Mouse (Mus musculus) thymus, postnatal 4 days (tissue): ENCODE data around the gene Whrn.

Experiments used
- DNase-seq: peaks from one replicate; pipeline ENCODE4 v3.0.0; 2021

The Whrn gene

DNA sequence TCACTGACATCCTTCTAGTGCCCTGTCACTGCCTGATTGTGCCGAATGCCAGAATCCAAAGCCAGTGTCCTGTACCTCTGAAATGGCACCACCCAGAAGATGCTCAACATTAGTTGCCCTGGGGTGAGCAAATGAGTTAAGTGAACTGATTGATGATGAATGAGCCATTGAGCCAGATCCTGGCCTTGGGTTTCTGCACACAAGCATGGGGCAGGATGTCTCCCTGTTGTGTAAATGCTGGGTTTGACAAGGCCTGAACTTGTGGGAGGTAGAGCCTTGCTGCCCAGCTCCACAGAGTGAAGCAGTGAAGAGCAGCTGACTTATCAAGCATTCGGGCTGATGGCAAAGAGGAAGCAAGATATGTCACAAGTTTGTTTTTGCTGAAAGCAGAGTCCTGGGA lies 52.7 kb downstream of the Whrn start:
- DNase-seq = no peak

DNA sequence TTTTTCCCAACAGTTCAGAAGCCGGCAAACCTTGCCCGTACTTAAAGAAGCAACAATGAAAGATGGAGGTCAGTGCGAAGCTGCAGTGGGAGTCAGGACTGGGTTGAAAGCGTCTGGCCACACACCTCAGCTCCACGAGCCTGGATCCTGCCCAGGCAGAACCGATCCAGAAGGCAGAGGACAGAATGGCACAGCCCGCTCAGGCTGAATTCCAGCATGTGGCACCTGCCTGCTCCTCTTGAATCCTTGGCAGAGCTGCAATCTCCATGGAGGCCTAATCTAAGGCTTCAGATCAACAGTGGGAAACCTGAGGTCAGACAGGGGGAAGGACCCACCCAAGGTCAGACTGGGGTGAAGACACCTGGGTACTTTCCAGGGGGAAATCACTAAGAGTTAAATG lies 54.2 kb downstream of the Whrn start:
- DNase-seq = no peak

DNA sequence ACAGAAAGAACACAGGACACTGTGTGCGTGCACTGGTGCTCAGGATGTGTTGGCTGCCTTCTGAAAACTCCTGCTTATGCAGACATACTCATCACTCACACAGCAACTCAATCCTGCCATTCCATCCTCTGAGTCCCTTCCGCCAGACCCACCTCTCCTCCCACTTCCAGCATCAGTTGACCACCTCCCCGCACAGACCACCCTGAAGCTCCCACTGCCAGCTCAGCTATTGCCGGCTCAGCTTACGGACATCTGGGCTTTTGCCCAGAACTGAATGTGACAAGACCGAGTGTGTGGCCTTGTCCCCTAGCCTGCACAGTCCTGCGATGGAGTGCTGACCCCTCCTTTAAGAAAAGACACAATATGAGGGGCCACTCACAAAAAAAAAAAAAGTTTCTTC lies 55.5 kb downstream of the Whrn start:
- no peak for DNase-seq

DNA sequence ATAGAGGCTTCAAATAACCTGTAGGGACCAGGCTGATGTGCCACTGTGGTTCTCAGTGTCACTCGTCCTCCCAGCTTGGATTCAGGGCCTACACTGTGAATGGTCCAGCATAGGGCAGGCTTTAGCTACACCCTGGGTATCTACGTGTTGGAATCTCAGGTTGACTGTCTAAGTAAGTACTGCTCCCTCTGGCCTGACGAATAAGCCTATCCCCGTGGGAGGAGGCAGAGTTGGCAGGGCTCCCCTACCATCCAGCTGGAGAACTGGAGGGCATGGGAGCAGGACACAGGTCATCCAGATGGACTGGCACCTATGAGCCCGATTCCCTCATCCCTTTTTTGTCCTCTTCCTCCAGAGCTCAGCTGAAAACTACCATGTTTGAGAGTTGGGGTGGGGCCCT lies 57.8 kb downstream of the Whrn start:
- no peak for DNase-seq

DNA sequence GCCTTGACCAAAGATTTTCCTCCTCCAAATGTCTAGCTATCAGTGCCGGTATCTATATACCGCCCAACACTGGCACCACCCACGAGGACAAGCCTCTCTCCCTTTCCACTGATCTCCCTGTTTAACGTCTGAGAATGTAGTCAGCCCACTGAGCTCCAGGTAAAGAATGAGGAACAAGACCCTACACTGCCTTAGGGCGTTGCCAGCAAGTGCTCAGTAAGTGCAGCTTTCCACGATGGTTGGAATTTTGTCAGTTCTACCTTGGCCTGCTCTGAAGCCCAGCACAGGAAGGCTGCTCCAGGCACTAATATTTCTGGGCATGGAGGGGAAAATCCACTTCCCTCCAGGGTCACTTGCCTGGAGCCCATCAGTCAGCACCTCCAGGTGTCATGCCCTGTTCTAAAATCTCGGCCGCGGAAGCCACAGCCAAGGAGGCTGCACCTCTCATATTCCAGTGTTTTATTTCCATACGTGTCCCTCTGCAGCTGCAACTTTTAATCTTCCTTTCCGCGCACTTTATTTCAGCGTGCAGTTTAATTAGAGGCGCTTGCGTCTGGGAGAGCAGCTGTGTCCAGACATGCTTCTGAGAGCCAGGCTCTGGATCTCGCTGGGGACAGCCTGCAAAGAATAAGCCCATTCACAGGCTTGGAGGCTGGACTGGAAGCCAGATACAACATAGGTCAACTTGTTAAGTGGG lies 58.5 kb downstream of the Whrn start:
- no peak for DNase-seq

DNA sequence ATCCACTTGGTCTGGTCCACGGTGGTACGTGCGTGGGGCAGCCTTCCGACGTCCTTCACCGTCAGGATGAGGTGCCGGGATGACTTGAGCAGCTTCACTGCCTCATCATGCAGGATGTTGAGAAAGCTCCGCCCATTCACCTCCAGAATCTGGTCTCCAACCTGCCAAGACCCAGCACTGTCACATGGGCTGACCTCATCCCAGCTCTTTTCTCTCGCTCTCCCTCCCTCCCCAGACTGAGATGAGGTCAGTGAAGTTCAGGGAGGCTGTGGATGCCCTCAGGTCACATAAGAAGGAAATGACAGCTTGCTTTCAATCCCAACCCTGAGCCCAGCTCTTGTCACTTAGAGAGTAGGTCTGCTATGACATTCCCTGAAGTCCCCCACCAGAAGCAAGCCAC lies 60.4 kb downstream of the Whrn start:
- no peak for DNase-seq

DNA sequence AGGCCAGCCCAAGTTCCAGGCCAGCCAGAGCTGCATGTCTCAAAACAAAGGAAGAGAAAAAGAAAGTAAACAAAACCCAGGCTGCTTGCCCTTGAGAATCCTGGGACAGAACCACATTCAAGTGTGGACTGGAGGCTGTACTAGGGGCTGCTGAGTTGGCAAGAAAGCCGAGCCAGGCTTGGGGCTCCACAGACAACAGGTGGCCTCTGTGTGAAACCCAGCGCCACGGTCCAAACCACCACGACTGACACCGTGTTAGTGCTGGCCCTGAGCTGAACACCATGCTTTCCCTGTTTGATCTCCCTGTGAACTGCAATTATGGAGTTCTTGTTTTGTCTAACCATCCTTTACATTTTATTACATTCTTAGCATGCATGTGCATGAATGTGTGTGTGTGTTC lies 64.7 kb downstream of the Whrn start:
- DNase-seq = no peak

DNA sequence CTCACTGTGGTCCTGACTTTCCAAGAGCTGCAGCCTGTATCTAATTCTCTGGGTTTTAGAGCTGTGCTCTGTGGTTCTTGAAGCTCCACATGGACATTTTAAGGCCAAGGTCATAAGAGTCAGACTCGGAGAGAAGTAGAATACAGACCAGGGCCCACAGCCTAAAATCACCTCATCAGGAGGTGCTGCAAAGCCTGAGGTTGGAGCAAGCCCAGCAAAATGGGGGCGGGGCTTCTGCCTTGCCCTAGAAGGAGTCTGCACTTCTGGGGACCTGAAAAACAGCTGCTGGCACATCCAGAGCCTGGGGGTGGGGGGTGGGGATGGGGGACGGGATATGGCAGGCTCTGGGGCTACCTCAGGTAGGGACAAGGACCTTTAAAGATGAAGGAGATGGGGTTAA lies 65.4 kb downstream of the Whrn start:
- DNase-seq = peak; percentile 32

DNA sequence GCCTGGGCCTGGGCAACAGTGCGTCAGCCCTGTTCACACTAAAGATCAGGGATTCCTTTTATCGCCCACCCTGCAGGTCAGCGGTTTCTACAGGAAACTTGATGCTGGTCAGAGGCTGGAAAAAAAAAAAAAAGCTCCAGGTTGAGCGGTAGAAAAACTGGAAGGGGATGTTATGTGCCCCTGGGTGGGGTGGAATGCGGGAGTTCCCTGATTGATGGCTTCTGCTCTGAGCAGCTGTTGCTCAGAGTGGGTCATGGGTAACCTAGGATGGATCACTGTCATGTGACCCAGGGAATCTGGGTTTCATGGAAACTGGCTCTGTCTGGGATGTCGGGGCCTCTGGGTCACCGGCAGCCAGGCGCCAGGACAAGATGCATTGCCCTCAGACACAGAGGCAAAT lies 69.5 kb downstream of the Whrn start:
- DNase-seq = no peak

DNA sequence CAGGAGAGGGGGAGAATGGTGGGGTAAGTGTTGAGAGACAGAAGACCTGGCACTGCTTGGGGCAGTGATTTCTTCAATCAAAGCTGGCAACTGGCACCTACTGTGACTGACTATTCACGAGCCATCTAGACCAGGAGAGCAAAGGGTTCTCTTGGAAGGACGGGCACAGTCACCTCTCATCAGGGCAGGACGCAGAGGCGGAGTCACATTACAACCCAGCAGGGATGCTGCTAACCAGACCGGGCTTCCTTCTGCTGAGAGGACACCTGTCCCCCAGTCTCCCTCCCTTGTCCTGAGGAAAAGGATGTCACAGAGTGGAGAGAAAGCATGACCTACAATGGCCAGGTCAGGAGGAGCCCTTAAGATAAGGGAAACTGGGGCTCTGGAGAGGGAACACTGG lies 72.0 kb downstream of the Whrn start:
- no peak for DNase-seq

DNA sequence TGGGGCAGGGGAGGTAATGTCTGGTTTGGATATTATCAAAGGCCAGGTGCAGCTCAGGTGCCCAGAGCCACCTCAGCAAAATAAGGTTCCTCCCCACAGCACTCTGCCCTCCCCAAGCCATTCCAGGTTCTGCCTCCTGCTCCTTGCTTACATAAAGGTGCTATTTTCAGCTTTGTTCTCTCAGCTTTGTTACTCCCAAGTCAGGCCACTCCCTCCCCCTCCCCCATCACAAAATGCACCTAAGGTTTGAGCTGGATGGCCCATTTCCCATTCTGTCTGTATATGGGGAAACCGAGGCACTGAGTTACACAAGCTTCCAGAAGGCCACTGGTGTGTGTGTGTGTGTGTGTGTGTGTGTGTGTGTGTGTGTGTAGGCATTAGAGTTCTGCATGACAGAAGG lies 72.6 kb downstream of the Whrn start:
- DNase-seq = no peak

DNA sequence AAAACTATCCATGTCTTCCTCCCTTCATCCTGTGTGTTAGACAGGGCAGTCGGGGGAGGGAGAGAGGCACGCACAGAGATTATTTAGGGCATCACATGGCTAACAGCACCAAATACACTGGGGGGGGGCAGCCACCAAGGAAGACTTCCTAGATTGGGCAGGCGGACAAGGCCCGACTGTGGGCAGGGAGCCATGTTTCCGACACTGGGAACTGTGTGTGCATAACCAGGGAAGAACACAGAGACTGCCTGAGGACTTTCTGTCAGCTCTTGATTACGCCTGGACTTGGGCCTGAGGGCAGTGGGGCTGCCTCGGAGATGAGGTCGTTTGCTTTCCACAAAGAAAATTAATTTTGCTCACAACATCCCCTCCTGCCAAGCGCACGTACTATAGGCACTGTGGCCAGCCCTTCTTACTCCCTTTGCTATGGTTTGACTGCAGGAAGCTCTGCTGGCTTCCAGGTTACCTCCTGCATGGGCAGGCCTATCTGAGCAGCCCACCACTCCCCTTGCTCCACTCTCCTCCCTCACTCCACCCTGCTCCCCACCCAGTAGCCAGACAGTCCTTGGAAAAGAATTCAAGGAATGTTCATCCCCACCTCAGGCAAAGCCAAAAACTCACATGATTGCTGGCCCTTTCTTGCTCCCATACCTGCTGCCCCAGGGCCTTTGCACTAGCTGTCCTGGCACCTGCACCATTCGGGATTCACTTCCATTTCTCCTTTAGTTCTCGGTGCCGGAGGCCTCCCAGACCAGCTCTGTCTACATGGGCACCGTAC lies 75.5 kb downstream of the Whrn start:
- DNase-seq = no peak

DNA sequence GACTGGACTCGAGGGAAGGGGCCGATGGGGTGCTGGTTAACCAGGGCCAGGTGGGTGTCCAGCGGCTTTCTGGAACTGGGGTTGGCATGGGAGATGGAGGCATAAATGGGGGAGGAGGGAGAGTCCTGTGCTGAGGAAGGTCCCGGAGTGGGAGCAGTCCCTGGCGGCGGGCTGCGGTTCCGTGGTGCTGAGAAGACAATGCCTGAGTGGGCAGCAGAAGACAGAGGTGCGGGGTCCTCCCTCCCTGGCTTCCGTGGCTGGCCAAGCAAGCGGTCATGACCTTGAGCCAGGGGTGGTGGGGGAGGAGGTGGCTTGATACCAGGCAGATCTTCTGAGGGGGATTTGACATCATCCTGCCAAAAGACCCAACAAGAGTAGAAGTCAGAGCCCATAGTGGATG lies 77.5 kb downstream of the Whrn start:
- peak; percentile 22 for DNase-seq

DNA sequence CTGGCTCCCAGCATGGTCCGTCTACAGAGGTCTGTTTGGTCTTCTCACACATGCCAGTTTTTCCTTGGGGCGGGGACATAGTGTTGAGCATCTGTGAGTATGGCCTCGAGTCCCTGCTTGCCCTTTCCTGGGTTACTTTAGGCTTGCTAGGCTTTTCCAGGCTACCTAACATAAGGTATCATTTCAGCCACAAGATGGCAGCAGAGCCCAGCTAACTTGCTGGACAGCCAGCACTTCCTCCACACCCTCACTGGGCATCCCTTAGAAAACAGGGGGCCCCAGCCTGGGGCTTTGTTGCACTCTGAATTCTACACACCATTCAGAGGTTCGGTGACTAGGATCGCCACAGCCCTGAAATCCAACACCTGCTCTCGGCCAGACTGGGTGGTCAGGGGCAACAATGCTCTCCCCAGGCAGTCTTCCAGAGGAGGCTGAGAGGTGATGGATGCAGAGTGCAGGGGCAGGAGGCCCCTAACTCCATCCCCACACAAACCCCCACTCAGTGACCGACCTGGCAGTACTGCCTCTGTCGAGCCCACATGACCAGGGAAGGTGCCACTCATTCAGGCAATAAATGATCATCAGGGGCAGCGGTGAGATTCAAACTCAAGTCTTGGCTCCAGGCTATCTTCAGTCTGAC lies 78.4 kb downstream of the Whrn start:
- DNase-seq = peak; percentile 89

DNA sequence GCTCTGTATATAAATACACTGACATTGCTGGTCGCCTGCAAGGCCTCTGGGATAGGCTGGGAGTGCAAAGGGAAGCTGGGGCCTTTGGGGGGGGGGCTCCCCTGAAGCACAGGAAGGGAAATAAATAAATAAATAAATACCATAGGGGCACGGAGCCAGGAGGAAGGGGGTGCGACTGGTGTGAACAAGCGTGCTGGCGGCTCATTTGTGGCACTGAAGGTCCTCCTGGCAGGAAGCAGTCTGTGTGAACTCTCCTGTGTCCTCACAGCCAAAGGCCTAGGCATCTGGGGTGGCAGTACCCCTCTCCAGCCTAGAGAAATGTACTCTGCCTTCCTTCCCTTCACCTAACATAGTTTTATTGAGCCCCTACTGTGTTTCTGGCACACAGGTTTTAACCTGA lies 80.8 kb downstream of the Whrn start:
- peak; percentile 50 for DNase-seq

DNA sequence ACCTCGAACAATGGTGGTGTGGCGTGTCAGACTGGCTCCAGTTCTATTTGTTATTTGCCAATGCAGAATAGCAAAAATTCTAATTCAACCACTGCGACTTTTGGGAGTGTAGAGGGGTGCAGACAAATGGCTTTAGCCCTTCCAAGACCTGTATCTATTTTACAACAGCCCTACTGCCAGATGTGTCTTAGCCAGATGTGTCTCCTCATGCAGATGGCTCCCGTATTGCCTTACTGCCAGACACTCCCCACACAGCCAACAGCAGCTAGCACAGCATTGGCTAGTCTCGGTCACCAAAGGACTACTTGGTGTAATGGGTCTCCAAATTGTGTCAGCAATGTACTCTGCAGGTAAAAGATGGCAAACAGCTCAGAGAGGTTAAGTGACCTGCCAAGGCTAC lies 84.6 kb downstream of the Whrn start:
- no peak for DNase-seq

DNA sequence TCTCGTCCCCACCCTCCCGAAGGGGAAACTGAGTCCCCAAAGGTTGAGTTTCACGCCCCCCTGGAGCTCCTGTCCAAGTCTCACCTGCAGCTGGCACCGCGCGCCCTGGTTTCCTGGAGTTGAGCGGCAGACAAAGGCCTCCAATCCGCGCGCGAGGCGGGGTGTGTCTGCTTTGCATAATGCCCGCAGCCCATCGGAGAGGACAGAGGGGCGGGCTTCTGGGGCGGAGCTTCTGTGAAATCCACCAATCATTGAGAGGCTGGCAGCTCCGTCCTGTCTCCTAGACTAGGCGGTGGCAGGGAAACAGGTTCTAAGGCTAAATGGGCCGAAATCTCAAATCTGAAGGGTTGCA lies 85.2 kb downstream of the Whrn start:
- DNase-seq = peak; percentile 98

DNA sequence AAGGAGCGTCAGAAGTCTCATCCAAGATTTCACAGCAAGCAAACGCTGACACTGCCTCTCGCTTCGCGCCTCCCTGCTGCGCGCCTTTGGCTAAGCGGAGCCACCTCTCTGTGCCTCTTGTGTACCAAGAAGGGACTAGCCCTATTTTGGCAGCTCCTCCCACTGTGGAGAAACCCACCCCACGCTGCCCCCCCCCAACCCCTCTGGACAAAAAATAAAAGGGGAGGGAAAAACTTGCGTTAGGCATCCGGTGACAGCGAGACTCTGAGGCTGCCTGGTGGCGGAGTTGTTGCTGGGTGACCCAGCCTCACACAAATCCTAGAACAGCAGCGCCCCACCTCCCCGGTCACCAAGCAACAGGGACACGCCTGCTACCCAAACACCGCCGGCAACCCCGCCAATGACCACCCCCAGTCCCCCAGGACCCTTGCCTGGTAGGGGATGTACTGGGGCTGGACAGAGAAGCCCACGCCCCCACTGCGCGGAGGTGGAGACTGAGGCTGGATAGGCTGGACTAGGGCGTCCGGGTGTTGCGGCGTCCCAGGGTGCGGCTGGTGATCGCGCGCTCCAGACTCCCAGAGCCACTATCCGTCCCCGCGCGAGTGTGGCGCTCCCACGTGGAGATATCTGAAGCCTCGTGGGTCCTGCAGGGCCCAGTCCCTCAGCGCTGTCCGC lies 85.7 kb downstream of the Whrn start:
- peak; percentile 78 for DNase-seq

DNA sequence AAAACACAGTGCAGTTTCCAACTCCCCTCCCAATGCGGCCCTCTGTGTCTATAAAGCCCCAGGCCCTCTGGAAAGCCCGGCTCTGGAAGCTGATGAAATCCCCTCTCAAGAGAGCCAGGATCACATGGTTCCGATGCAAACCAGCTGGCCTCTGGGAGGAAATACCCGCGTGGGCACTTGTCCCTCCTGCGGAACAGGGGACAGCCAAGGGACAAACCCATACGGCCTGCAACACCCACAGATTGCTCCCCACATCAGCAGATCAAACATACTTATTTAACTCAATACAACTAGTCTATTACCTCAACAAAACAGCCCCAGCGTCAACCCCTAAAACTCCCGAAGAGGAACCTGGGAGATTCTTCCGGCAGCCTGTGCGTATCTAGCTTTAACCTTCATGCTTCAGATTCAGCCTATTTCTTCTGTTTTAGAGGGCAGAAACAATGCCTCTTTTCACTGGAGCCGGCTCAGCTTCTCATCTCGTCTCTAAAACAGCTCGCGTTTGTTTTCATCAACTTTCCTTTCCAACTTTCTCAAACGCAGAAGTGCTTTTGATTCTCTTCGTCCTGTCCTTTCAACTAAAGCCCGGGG lies 86.4 kb downstream of the Whrn start:
- DNase-seq = peak; percentile 40

DNA sequence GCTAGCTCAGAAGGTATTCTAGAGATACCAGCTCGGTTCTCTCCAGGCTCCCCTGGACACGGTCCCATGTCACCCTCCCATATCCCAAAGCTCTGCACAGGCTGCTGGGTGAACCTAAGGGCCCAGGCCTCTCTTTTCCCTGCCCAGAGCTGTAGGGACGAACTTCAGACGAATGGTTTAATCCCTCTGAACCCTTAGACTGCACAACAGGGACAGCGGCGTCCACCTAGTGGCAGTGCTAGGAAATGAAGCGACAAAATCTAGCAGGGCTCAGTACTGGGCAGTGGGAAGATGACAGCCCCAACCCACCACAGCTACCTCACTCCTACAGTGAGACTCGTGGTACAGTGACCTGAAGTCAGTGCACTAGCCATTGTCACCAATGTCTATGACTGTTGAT lies 87.1 kb downstream of the Whrn start:
- DNase-seq = peak; percentile 79

DNA sequence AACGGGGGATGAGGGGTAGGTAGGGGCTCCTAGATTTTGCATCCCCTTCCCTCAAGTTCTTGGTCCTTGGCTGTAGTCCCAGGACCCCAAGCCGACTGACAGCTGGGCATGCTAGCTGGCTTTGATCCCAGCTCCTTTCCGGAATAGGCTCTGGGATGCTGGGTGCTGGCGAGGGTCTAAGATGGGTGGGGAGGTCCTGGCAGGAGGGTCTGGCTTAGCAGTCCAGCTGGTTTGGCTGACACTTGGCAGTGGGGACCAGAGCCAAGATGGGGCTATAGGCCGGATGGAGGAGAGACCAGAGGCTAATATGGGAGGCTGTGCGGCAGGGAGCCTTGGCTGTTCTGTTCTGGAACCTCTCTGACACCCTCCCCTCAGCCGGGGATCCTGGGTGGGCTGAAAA lies 87.5 kb downstream of the Whrn start:
- DNase-seq = no peak

DNA sequence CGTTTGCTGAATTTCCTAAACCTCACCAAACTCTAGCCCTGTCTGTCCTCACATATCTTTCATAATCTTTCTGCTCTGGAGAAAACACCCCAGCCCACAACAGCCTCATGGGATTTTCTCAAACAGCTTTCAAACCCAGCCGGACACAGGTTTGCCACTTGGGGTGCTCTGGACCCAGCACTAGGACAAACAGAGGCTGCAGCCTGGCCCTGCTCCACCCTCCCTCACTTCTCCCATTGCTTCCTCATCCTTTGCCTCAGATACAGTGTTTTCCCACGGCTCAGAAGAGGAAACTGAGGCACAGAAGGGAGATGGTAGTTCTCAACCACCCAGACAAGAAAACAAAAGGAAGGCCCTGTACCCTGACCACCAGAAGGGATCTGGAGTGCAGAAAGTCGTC lies 90.1 kb downstream of the Whrn start:
- peak; percentile 28 for DNase-seq

DNA sequence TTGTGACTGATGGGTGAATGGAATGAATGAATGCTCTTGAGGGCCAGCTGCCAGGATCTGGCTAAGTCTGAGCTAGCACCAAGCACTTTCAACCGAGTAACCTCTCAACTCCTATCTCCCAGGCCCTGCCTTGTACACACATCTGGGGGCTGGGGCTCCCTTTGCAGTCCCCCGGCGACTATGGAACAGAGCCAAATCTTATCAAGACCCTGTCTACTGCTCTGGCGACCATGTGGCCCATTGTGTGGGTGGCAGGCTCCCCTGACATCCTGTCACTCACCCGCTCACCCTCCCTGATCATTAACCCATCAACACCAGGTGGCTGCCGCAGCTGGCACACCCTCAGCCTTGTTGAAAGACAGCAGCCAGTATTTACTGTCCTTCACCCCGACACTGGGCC lies 90.7 kb downstream of the Whrn start:
- peak; percentile 70 for DNase-seq
